Comparison of ENCODE assay signal across 8 mouse cellular contexts in genomic region chr1:23921711-23922529, GRCm38 (mm10). TPM values are rescaled to one million over a fixed set of nuclear protein-coding genes. Genes with fewer than 3 reads are reported as not detected.
A peak's percentile ranks its signal among the peaks of the same experiment; 100 is the strongest.
DNase-seq lines count a peak whose midpoint lies in the region; ATAC-seq and TF ChIP-seq lines count a peak whose summit lies in the region.

TSS of gene Smap1 (minus strand) at chr1:23922317.

- peak; percentile 78 to 82 for DNase-seq in B cell, adult 2 months
- peak; percentile 95 for DNase-seq in brain, embryonic 14.5 days (ENCODE audit: low read depth)
- peak; percentile 91 for DNase-seq in liver
- peak; percentile 3 to 39 for DNase-seq in monocyte, adult 2 months (ENCODE audit: low read depth in 1 of 2, low spot score in 2 of 2)
- peak; percentile 59 to 72 for DNase-seq in spleen, postnatal 14 days (ENCODE audit: low spot score in 2 of 2)

- TF ChIP-seq POLR2A in brain, embryonic 14.5 days (IDR thresholded peaks at IDR 0.05; ENCODE audit: borderline replicate concordance, extremely low read depth, insufficient read depth, insufficient read length, poor library complexity, severe bottlenecking): peak; percentile 63

- no peaks in the 10 kb centered on the region for H3K27me3 ChIP-seq in erythroblast, embryonic 14.5 days (ENCODE audit: control insufficient read depth)
- H3K27me3 ChIP-seq in heart, embryonic 11.5 days (ENCODE audit: control insufficient read depth, insufficient read depth, low read length): no peaks in the 10 kb centered on the region
- no peaks in the 10 kb centered on the region for H3K27me3 ChIP-seq in kidney, embryonic 15.5 days

- no peak for TF ChIP-seq CTCF in brain, embryonic 14.5 days (IDR thresholded peaks at IDR 0.05; ENCODE audit: borderline replicate concordance, extremely low read depth, insufficient read depth, insufficient read length)

- H3K4me3 ChIP-seq in erythroblast, embryonic 14.5 days (replicated peaks): peak within 1 kb of the TSS; percentile 79
- peak within 1 kb of the TSS; percentile 71 for H3K4me3 ChIP-seq in heart, embryonic 11.5 days (ENCODE audit: low read depth, low read length)
- peak within 1 kb of the TSS; percentile 73 for H3K4me3 ChIP-seq in kidney, embryonic 15.5 days (replicated peaks)

- ATAC-seq in heart, embryonic 11.5 days (replicated peaks; ENCODE audit: insufficient number of reproducible peaks, low FRiP score, low TSS enrichment): peak; percentile 91
- ATAC-seq in kidney, embryonic 15.5 days (replicated peaks; ENCODE audit: low FRiP score): peak; percentile 94

- WGBS in heart, embryonic 11.5 days (ENCODE audit: insufficient replicate concordance): under 1% methylated on average over 79 of the region's 113 CpGs
- WGBS in kidney, embryonic 15.5 days: under 1% methylated on average over 111 of the region's 113 CpGs

- peak within 1 kb of the TSS; percentile 95 for H3K9ac ChIP-seq in heart, embryonic 11.5 days (ENCODE audit: low read depth, low read length)
- peak within 1 kb of the TSS; percentile 81 for H3K9ac ChIP-seq in kidney, embryonic 15.5 days

- peaks cover 58% of the 10 kb centered on the region for H3K4me1 ChIP-seq in erythroblast, embryonic 14.5 days (ENCODE audit: control insufficient read depth)
- H3K4me1 ChIP-seq in heart, embryonic 11.5 days (ENCODE audit: control insufficient read depth, insufficient read depth, low read length): peaks cover 9% of the 10 kb centered on the region
- peaks cover 10% of the 10 kb centered on the region for H3K4me1 ChIP-seq in kidney, embryonic 15.5 days

- peak within 1 kb of the TSS; percentile 98 for H3K27ac ChIP-seq in heart, embryonic 11.5 days (ENCODE audit: low read depth, low read length)
- H3K27ac ChIP-seq in kidney, embryonic 15.5 days: peak within 1 kb of the TSS; percentile 95

- H3K9me3 ChIP-seq in erythroblast, embryonic 14.5 days (ENCODE audit: control insufficient read depth, low read length): peaks cover 6% of the 10 kb centered on the region
- H3K9me3 ChIP-seq in heart, embryonic 11.5 days (replicated peaks; ENCODE audit: control insufficient read depth, low read length): peaks cover 3% of the 10 kb centered on the region; the same call in 1 of the 2 replicates
- no peaks in the 10 kb centered on the region; the same call in 1 of the 2 replicates for H3K9me3 ChIP-seq in kidney, embryonic 15.5 days (replicated peaks)

- peaks cover 10% of the 10 kb centered on the region for H3K36me3 ChIP-seq in erythroblast, embryonic 14.5 days (ENCODE audit: control insufficient read depth)
- no peaks in the 10 kb centered on the region for H3K36me3 ChIP-seq in heart, embryonic 11.5 days (ENCODE audit: control insufficient read depth, insufficient read depth, low read length)
- no peaks in the 10 kb centered on the region for H3K36me3 ChIP-seq in kidney, embryonic 15.5 days

- H3K4me2 ChIP-seq in heart, embryonic 11.5 days: peak within 1 kb of the TSS; percentile 62
- peak within 1 kb of the TSS; percentile 74 for H3K4me2 ChIP-seq in kidney, embryonic 15.5 days

RNA-seq across cellular contexts. Expression of gene Smap1, which starts in this region (rescaled TPM):
- 124 and 156 TPM in 2 replicates for polyA plus RNA-seq in brain, embryonic 14.5 days (2012; rRNA removed)
- polyA plus RNA-seq in erythroblast, embryonic 14.5 days (2012): 4.5 and 4.8 TPM in 2 replicates
- polyA plus RNA-seq in heart, embryonic 11.5 days (2014; fragmentation: Nextera tagmentation; extraction: Ambion mirVana): 44.3 and 47.0 TPM in 2 replicates
- 39.7 and 41.7 TPM in 2 replicates for polyA plus RNA-seq in kidney, embryonic 15.5 days (2015; fragmentation: Nextera tagmentation; extraction: Ambion mirVana)

Comparison
In these comparisons a context has a peak if more than half of its experiments do, and no peak if none do; other contexts are left out.
1. Peak in every context shown above with its lines: DNase-seq, ATAC-seq, H3K4me3 ChIP-seq and H3K27ac ChIP-seq.
2. DNase-seq: peak in every context shown above with its lines; median percentile 95 in brain, embryonic 14.5 days; 91 in liver; 80 in B cell, adult 2 months; 66 in spleen, postnatal 14 days; 21 in monocyte, adult 2 months.